Comparison of ENCODE assay signal across 2 mouse cellular contexts in the genomic region with DNA sequence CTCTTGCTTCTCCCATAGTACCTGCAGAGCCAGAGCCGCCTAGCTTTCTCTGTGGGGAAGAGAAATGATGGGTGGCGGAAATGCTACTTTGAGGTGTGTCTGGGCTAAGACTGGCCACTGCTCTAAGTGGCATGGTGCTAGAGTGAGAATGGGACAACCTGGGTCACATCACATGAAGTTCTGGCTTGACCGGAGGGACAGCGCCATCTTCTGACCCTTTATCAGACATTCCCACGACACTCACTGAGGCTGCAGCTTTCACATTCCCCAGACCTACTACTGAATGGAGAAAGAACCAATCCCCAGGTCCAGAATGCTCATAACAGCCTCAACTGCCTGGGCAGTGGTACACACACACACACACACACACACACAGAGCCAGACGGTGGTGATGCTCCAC.
TF ChIP-seq lines count a peak whose summit lies in the region.

No protein-coding gene starts in this region.

TF ChIP-seq in MEL, 35 proteins besides CTCF, POLR2A, EP300 and RAD21 (continued from another document):
- TF ChIP-seq NRF1 (IDR thresholded peaks at IDR 0.05; ENCODE audit: insufficient read depth, low read depth, low read length, poor library complexity, severe bottlenecking): no peak
- no peak for TF ChIP-seq NELFE (IDR thresholded peaks at IDR 0.05; ENCODE audit: low read depth, low read length)
- peak; percentile 71; the same call in 1 of the 2 replicates for TF ChIP-seq ZKSCAN1 (IDR thresholded peaks at IDR 0.05; ENCODE audit: low read depth, low read length)
- TF ChIP-seq SIN3A (IDR thresholded peaks at IDR 0.05; ENCODE audit: low read length): no peak
- TF ChIP-seq GABPA (IDR thresholded peaks at IDR 0.05; ENCODE audit: low read depth, low read length): no peak
- TF ChIP-seq ETS1 (IDR thresholded peaks at IDR 0.05; ENCODE audit: low read depth, low read length): no peak
- TF ChIP-seq ZNF384 (IDR thresholded peaks at IDR 0.05; ENCODE audit: low read depth, low read length): 0 out of 2 replicates have a peak, but pooled peaks have one; percentile 3
- no peak for TF ChIP-seq MYC (IDR thresholded peaks at IDR 0.05; ENCODE audit: low read depth, low read length)
- TF ChIP-seq CHD2 (IDR thresholded peaks at IDR 0.05; ENCODE audit: low read length): no peak
- no peak for TF ChIP-seq TBP (IDR thresholded peaks at IDR 0.05; ENCODE audit: low read depth, low read length)
- TF ChIP-seq MXI1 (IDR thresholded peaks at IDR 0.05; ENCODE audit: low read depth, low read length): no peak
- no peak for TF ChIP-seq CHD1 (IDR thresholded peaks at IDR 0.05; ENCODE audit: low read depth, low read length)
- TF ChIP-seq MYB (IDR thresholded peaks at IDR 0.05; ENCODE audit: low read depth, low read length): no peak
- no peak for TF ChIP-seq MAX (IDR thresholded peaks at IDR 0.05; ENCODE audit: low read length)
- TF ChIP-seq BHLHE40 (IDR thresholded peaks at IDR 0.05; ENCODE audit: borderline replicate concordance, low read depth, low read length): no peak
- no peak for TF ChIP-seq USF1 (IDR thresholded peaks at IDR 0.05; ENCODE audit: low read depth, low read length)
- peak; percentile 58 for TF ChIP-seq SMC3 (IDR thresholded peaks at IDR 0.05; ENCODE audit: low read depth, low read length)
- TF ChIP-seq TCF12 (IDR thresholded peaks at IDR 0.05; ENCODE audit: low read depth, low read length): no peak

TF ChIP-seq in myocyte, 11 proteins besides CTCF, POLR2A, EP300 and RAD21 (continued from another document):
- TF ChIP-seq E2F4 (IDR thresholded peaks at IDR 0.05; ENCODE audit: insufficient read depth) (no peak), CEBPB (IDR thresholded peaks at IDR 0.05; ENCODE audit: insufficient read depth, poor library complexity, severe bottlenecking) (no peak), MAX (IDR thresholded peaks at IDR 0.05; ENCODE audit: low read depth) (no peak), MYOG (IDR thresholded peaks at IDR 0.05; ENCODE audit: control insufficient read depth in 1 of 3, insufficient read depth in 1 of 3, insufficient read length in 2 of 3, low read depth in 2 of 3) (no peak)
